Mouse (Mus musculus): ENCODE measurements around the gene Gm5286.

The Gm5286 gene

DNA sequence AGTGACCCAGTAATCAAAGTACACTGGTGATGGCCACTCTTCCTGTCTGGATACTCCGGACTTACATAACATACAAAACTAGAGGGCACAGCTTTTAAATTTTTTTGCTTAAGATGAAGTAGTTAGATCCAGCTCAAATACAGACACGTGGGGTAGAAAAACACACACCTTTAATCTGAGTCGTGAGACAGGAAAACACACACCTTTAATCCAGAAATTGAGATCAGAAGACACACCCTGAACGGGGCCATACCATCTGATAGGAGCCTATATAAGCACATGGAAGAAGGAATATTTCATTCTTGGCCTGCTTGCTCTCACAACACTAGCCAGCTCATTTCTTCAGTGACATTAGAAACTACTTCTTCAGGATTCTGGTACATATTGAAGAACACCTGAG is at the start of gene Gm5286:
Gm5286 (plus strand) TSS at position 301 of the 400 bp plus-strand sequence.
- WGBS = 86% methylated on average over 3 of the region's 4 CpGs

DNA sequence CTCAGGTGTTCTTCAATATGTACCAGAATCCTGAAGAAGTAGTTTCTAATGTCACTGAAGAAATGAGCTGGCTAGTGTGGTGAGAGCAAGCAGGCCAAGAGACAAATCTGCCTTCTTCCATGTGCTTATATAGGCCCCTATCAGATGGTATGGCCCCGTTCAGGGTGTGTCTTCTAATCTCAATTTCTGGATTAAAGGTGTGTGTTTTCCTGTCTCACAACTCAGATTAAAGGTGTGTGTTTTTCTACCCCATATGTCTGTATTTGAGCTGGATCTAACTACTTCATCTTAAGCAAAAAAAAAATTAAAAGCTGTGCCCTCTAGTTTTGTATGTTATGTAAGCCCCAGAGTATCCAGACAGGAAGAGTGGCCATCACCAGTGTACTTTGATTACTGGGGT is 18.4 kb upstream of the Gm5286 start, which contains the start of gene Gm10696:
Gm10696 (minus strand) TSS at position 101 of the 400 bp plus-strand sequence.
- 88% methylated on average over 1 of the region's 1 CpGs for WGBS
